Mouse (Mus musculus): ENCODE data around the gene Gm9803.

DNA sequence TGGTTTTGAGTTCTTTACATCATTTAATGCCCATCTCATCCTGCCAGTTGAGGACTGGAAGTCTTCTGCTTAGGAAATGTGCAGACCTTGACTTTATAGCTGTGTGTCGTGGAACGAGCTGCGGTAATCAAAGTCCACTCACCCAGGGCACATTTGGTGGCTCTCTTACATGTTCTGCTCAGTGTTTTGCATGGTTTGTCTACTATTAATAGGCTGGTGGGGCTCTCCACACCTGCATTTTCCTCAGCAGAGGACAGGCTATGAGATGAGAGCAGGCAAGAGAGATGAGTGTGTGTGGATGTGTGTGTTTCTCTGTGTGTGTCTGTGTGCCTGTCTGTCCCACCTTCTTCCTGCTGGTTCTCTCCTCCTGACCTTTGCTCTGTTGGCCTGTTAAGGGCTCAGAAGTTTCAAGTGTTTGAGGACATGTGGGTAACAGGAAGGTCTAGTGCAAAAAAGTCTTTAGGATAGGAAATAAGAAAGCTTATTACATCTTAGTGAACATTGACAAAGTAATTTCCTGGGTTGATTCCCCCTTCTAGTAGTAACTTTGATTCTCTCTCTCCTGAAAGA lies 36.4 kb upstream of the Gm9803 start:
- TF ChIP-seq CTCF (IDR thresholded peaks at IDR 0.05) (no peak), EP300 (IDR thresholded peaks at IDR 0.05) (no peak)

Data from lung, postnatal 0 days (tissue).